Mouse (Mus musculus): ENCODE measurements around the gene Saa4. TPM values are rescaled to one million over a fixed set of nuclear protein-coding genes. Genes with fewer than 3 reads are reported as not detected.
"Not testable (repeated sequence)": the region's sequence is repeated elsewhere in the genome, so short reads cannot be mapped to it uniquely, and the experiment has no call there.

The Saa4 gene
- polyA plus RNA-seq, 1 experiment from 2014 or later, result 0.19 TPM

DNA sequence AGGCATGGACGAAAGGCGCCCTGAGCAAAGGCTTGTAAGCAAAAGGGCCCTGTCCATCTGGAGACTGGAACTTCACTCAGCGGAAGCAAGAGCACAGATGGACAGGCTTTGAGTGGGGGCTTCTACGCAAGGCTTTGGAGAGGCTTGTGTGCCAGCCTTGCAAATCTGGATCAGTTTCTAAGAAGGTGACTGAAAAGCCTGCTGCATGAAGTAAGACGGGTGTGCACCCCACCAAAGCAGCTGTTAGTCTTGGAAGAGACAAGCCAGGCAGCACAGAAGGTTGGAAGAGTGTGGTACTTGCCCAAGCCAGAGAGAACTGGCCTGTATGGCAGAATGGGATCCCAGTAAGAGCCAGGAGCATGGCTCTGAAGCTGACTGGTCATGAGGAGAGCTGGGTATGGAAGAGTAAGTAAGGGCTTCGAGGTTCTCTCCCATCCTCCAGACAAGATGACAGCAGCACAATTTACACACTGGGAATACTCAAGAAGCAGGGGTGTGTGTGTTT is 31.8 kb downstream of the Saa4 start:
- Histone ChIP-seq H3K36me3 (ENCODE audit: control insufficient read depth, insufficient read depth, low read length) (peaks cover 17% of the 10 kb centered on the region), H3K4me1 (ENCODE audit: control insufficient read depth, insufficient read depth, low read length) (no peaks in the 10 kb centered on the region), H3K27ac (ENCODE audit: low read depth, low read length) (no peak overlapping the region), H3K9me3 (replicated peaks; ENCODE audit: control insufficient read depth, low read length) (no peaks in the 10 kb centered on the region), H3K4me2 (no peak overlapping the region), H3K4me3 (ENCODE audit: low read depth, low read length) (no peak overlapping the region), H3K27me3 (ENCODE audit: control insufficient read depth, insufficient read depth, low read length) (no peaks in the 10 kb centered on the region), H3K9ac (ENCODE audit: low read depth, low read length) (no peak overlapping the region)
- 92% methylated on average over 6 of the region's 6 CpGs for WGBS (ENCODE audit: insufficient replicate concordance)
- no peak for ATAC-seq (replicated peaks; ENCODE audit: insufficient number of reproducible peaks, low FRiP score, low TSS enrichment)

DNA sequence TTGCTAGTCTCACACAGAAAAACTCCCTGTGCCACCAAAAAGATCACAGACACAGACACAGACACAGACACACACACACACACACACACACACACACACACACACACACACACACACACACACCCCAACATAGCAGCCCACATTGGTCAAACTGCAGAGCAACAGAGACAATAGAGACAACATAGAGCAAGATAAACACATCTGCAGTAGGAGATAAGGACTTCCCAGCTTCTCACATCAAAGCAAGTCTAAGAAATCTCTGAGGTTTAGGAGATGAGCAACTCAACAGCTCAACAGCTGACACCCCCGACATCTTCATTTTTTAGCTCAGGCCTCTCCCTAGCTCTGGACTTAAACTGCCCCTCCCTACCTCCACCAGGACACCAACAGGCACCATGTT is 35.6 kb downstream of the Saa4 start:
- Histone ChIP-seq H3K9ac (ENCODE audit: low read depth, low read length) (no peak overlapping the region), H3K4me3 (ENCODE audit: low read depth, low read length) (no peak overlapping the region), H3K9me3 (replicated peaks; ENCODE audit: control insufficient read depth, low read length) (no peaks in the 10 kb centered on the region), H3K27ac (ENCODE audit: low read depth, low read length) (no peak overlapping the region), H3K27me3 (ENCODE audit: control insufficient read depth, insufficient read depth, low read length) (no peaks in the 10 kb centered on the region), H3K36me3 (ENCODE audit: control insufficient read depth, insufficient read depth, low read length) (peaks cover 14% of the 10 kb centered on the region), H3K4me2 (no peak overlapping the region), H3K4me1 (ENCODE audit: control insufficient read depth, insufficient read depth, low read length) (no peaks in the 10 kb centered on the region)
- ATAC-seq (replicated peaks; ENCODE audit: insufficient number of reproducible peaks, low FRiP score, low TSS enrichment), result no peak
- WGBS (ENCODE audit: insufficient replicate concordance), result 31% methylated on average over 1 of the region's 1 CpGs

DNA sequence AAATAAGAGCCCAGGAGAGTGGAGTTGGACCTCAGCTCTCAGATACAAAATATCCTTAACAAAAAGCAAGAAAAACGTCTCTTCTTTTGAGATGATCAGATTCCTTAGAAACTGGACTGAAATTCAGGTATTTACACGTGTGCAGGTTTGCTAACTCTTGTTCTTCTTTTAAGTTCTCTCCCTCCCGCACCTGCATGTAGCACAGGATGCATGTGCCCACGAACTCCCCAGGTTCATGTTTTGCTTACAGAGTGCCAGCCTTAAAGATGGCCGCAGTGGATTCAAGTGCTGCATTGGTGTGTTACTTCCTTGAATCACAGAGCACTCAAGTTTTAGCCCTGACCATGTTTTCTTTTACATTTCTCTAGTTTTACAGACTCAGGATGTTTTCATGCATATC is 45.6 kb downstream of the Saa4 start:
- H3K27ac ChIP-seq (ENCODE audit: low read depth, low read length), result no peak overlapping the region
- H3K27me3 ChIP-seq (ENCODE audit: control insufficient read depth, insufficient read depth, low read length), result no peaks in the 10 kb centered on the region
- H3K9me3 ChIP-seq (replicated peaks; ENCODE audit: control insufficient read depth, low read length), result no peaks in the 10 kb centered on the region
- peaks cover 15% of the 10 kb centered on the region; the same call in 1 of the 2 replicates for H3K36me3 ChIP-seq (ENCODE audit: control insufficient read depth, insufficient read depth, low read length)
- no peak overlapping the region for H3K9ac ChIP-seq (ENCODE audit: low read depth, low read length)
- H3K4me1 ChIP-seq (ENCODE audit: control insufficient read depth, insufficient read depth, low read length), result no peaks in the 10 kb centered on the region
- ATAC-seq (replicated peaks; ENCODE audit: insufficient number of reproducible peaks, low FRiP score, low TSS enrichment), result no peak
- 79% methylated on average over 5 of the region's 5 CpGs for WGBS (ENCODE audit: insufficient replicate concordance)
- H3K4me3 ChIP-seq (ENCODE audit: low read depth, low read length), result no peak overlapping the region
- no peak overlapping the region for H3K4me2 ChIP-seq

DNA sequence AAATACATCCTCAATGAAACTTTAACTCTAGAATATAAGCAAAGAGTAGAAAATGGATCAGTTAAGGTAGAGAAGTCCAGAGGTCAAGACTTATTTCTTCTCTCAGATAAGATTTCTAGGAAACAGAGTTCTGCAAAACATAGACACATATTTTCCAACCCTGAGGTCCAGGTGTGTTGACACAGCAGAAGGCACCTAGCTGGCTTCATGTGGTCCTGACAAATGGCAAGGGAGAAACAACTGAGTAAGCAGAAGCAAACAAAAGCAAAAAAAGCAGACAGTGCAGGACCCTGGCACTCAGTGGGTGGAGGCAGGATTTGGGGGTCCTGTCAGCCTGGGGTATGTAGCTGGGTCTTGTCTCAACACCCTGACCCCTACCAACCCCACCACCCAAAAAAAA is 51.7 kb downstream of the Saa4 start:
- H3K36me3 ChIP-seq (ENCODE audit: control insufficient read depth, insufficient read depth, low read length), result no peaks in the 10 kb centered on the region
- no peak overlapping the region for H3K9ac ChIP-seq (ENCODE audit: low read depth, low read length)
- no peak overlapping the region for H3K4me2 ChIP-seq
- no peaks in the 10 kb centered on the region for H3K4me1 ChIP-seq (ENCODE audit: control insufficient read depth, insufficient read depth, low read length)
- H3K4me3 ChIP-seq (ENCODE audit: low read depth, low read length), result no peak overlapping the region
- no peaks in the 10 kb centered on the region for H3K9me3 ChIP-seq (replicated peaks; ENCODE audit: control insufficient read depth, low read length)
- no peak for ATAC-seq (replicated peaks; ENCODE audit: insufficient number of reproducible peaks, low FRiP score, low TSS enrichment)
- H3K27me3 ChIP-seq (ENCODE audit: control insufficient read depth, insufficient read depth, low read length), result no peaks in the 10 kb centered on the region
- no peak overlapping the region for H3K27ac ChIP-seq (ENCODE audit: low read depth, low read length)

DNA sequence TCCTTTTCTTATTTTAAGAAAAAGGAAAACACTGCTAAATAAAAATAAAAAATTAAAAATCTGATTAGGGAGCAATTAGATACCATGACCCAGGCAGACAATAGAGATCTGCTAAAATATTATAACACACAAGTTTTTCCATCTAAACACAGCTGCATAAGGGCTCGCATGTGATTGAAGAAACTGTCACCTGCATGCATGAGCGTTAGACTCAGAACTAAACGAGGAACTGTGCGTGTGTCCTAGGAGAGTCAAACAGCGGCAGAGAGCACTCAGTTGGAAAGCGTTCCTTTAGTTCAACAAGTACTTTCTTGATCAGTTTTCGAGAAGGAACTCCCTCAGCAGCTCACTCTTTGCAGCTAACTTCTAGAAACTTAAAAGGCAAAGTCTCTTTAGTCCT is 53.4 kb downstream of the Saa4 start:
- WGBS (ENCODE audit: insufficient replicate concordance), result 82% methylated on average over 7 of the region's 7 CpGs
- H3K9ac ChIP-seq (ENCODE audit: low read depth, low read length); H3K9me3 ChIP-seq (replicated peaks; ENCODE audit: control insufficient read depth, low read length); H3K27ac ChIP-seq (ENCODE audit: low read depth, low read length); ATAC-seq (replicated peaks; ENCODE audit: insufficient number of reproducible peaks, low FRiP score, low TSS enrichment); H3K27me3 ChIP-seq (ENCODE audit: control insufficient read depth, insufficient read depth, low read length); H3K4me3 ChIP-seq (ENCODE audit: low read depth, low read length); H3K4me1 ChIP-seq (ENCODE audit: control insufficient read depth, insufficient read depth, low read length); H3K36me3 ChIP-seq (ENCODE audit: control insufficient read depth, insufficient read depth, low read length); H3K4me2 ChIP-seq: not testable (repeated sequence)

DNA sequence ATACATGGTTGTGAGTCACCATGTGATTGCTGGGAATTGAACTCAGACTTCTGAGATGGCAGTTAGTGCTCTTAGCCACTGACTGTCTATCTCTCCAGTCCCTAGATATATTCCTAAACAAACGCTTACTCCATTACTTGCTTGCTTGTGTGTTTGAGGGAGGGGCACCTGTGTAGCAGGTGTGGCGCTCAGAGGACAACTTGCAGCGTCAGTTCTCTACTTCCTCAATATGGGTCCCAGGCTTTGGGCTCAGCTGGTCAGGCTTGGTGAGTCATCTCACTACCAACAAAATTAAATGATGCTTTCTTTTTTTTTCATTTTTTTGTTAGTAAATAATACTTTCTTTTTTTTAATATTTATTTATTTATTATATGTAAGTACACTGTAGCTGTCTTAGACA is 54.0 kb downstream of the Saa4 start:
- Histone ChIP-seq H3K4me1 (ENCODE audit: control insufficient read depth, insufficient read depth, low read length) (no peaks in the 10 kb centered on the region), H3K9me3 (replicated peaks; ENCODE audit: control insufficient read depth, low read length) (no peaks in the 10 kb centered on the region), H3K27ac (ENCODE audit: low read depth, low read length) (no peak overlapping the region), H3K27me3 (ENCODE audit: control insufficient read depth, insufficient read depth, low read length) (no peaks in the 10 kb centered on the region), H3K4me2 (no peak overlapping the region), H3K4me3 (ENCODE audit: low read depth, low read length) (no peak overlapping the region), H3K36me3 (ENCODE audit: control insufficient read depth, insufficient read depth, low read length) (no peaks in the 10 kb centered on the region), H3K9ac (ENCODE audit: low read depth, low read length) (no peak overlapping the region)
- ATAC-seq (replicated peaks; ENCODE audit: insufficient number of reproducible peaks, low FRiP score, low TSS enrichment), result no peak
- 81% methylated on average over 3 of the region's 3 CpGs for WGBS (ENCODE audit: insufficient replicate concordance)

Other genes with a start within 250 kb of the Saa4 start
- gene Sergef, start 92.8 kb downstream of the Saa4 start, polyA plus RNA-seq (2014; fragmentation: Nextera tagmentation; extraction: Ambion mirVana), result 10.7 and 11.6 TPM in 2 replicates
- not detected in 2 replicates for gene Tph1, start 60.1 kb downstream of the Saa4 start, polyA plus RNA-seq (2014; fragmentation: Nextera tagmentation; extraction: Ambion mirVana)
- gene Saal1, start 21.9 kb downstream of the Saa4 start, polyA plus RNA-seq (2014; fragmentation: Nextera tagmentation; extraction: Ambion mirVana), result 17.8 and 18.9 TPM in 2 replicates
- gene Saa3, start 16.9 kb downstream of the Saa4 start, polyA plus RNA-seq (2014; fragmentation: Nextera tagmentation; extraction: Ambion mirVana), result not detected in 2 replicates
- 0.47 TPM in 1 of 2 replicates, not detected in the other for gene Saa1, start 10.4 kb upstream of the Saa4 start, polyA plus RNA-seq (2014; fragmentation: Nextera tagmentation; extraction: Ambion mirVana)
- gene Saa2, start 19.2 kb upstream of the Saa4 start, polyA plus RNA-seq (2014; fragmentation: Nextera tagmentation; extraction: Ambion mirVana), result 1.1 TPM in 1 of 2 replicates, not detected in the other
- gene Hps5, start 63.5 kb upstream of the Saa4 start, polyA plus RNA-seq (2014; fragmentation: Nextera tagmentation; extraction: Ambion mirVana), result 11.8 and 12.7 TPM in 2 replicates
- gene Gtf2h1, start 63.5 kb upstream of the Saa4 start, polyA plus RNA-seq (2014; fragmentation: Nextera tagmentation; extraction: Ambion mirVana), result 34.9 and 41.1 TPM in 2 replicates
- 3,042 and 3,490 TPM in 2 replicates for gene Ldha, start 108.9 kb upstream of the Saa4 start, polyA plus RNA-seq (2014; fragmentation: Nextera tagmentation; extraction: Ambion mirVana)
- gene Ldhc, start 128.6 kb upstream of the Saa4 start, polyA plus RNA-seq (2014; fragmentation: Nextera tagmentation; extraction: Ambion mirVana), result not detected in 2 replicates
- gene Tsg101, start 187.4 kb upstream of the Saa4 start, polyA plus RNA-seq (2014; fragmentation: Nextera tagmentation; extraction: Ambion mirVana), result 199 and 205 TPM in 2 replicates
- gene Uevld, start 225.9 kb upstream of the Saa4 start, polyA plus RNA-seq (2014; fragmentation: Nextera tagmentation; extraction: Ambion mirVana), result 9.3 and 10.6 TPM in 2 replicates